Mouse (Mus musculus) heart, embryonic 10.5 days (tissue): ENCODE data around the gene Mfsd2a. TPM values are rescaled to one million over a fixed set of nuclear protein-coding genes. Genes with fewer than 3 reads are reported as not detected.

Source experiments
- DNase-seq: peaks from one replicate; pipeline ENCODE4 v3.0.0-alpha.2; 2017; ENCODE audit warnings: low spot score
- H3K27ac ChIP-seq: fragments of 300-500 bp; sonication (generic); 2 replicates; pipeline ENCODE4 v1.5.1; 2016; ENCODE audit warnings: mild to moderate bottlenecking
- H3K27me3 ChIP-seq: fragments of 300-500 bp; sonication (generic); 2 replicates; pipeline ENCODE4 v1.6.1; 2016; ENCODE audit warnings: mild to moderate bottlenecking; ENCODE audit not compliant: poor library complexity, insufficient read depth, severe bottlenecking
- H3K36me3 ChIP-seq: fragments of 300-500 bp; sonication (generic); 2 replicates; pipeline ENCODE4 v1.6.1; 2016; ENCODE audit warnings: mild to moderate bottlenecking, moderate library complexity
- H3K4me1 ChIP-seq: fragments of 300-500 bp; sonication (generic); 2 replicates; pipeline ENCODE4 v1.6.1; 2016; ENCODE audit warnings: mild to moderate bottlenecking
- H3K4me3 ChIP-seq: fragments of 300-500 bp; sonication (generic); 2 replicates; pipeline ENCODE4 v1.5.1; 2016; ENCODE audit warnings: mild to moderate bottlenecking, moderate library complexity
- H3K9me3 ChIP-seq: fragments of 300-500 bp; sonication (generic); 2 replicates; pipeline ENCODE4 v1.6.1; 2016; ENCODE audit warnings: mild to moderate bottlenecking, moderate library complexity
- WGBS: fragments of 180-500 bp; shearing (Covaris S2); methylation state at CpG from one replicate; pipeline ENCODE4 v1.1.7; 2016; 5-methylcytosine and 5-hydroxymethylcytosine counted together
- polyA plus RNA-seq: library from polyadenylated mRNA; unstranded; fragments of >200 nt; fragmentation: Nextera tagmentation; extraction: Ambion mirVana; gene quantifications from 2 replicates; pipeline ENCODE4 v1.2.1, GENCODE M21; 2016

The Mfsd2a gene
- polyA plus RNA-seq, 1 experiment from 2014 or later, result 2.0 TPM

DNA sequence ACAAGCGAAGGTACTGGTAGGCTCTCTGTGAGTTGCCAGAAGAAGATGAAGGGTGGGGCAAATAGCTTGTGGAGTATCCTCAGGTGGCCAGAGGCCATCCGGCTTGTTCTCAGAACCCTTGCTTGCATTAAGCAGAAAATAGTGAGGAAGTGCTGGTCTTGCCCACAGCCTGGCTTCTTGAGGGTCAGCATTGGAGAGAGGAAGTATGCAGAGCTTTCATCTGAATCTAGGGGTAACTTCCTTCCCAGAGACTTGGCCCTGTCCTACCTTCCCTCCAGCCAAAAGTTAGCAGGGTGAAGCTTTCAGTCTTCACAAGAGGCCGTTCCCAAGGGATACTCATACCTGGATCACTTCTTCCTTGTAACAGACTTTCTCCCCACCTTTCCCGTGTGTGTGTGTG lies 10.7 kb upstream of the Mfsd2a start:
- peaks cover 10% of the 10 kb centered on the region; the same call in 1 of the 2 replicates for H3K27me3 ChIP-seq
- H3K36me3 ChIP-seq, result no peaks in the 10 kb centered on the region
- DNase-seq, result no peak
- no peak overlapping the region for H3K27ac ChIP-seq
- H3K4me1 ChIP-seq, result no peaks in the 10 kb centered on the region
- 74% methylated on average over 4 of the region's 4 CpGs for WGBS
- H3K4me3 ChIP-seq, result no peak overlapping the region
- no peaks in the 10 kb centered on the region for H3K9me3 ChIP-seq

DNA sequence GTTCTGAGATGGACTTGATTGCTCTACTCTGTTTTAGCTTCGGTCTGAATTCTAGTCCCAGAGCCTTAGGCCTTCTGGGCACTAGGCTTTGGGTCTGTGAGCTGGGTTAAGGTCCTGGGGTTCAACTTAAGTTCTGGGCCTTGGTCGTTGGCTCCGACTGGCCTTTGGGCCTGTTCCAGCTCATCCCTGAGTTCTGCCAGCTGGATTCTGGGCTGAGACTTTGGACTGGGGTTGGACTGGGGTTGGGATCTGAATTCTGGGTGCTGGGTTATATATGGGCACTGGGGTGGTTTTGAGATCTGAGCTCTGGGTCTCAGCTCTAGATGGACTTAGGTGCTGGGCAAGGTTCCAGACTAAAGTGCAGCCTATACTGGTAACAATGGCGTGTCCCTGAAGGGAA lies 10.2 kb upstream of the Mfsd2a start:
- H3K9me3 ChIP-seq, result no peaks in the 10 kb centered on the region
- H3K27me3 ChIP-seq, result peaks cover 14% of the 10 kb centered on the region; the same call in 1 of the 2 replicates
- WGBS, result 73% methylated on average over 4 of the region's 4 CpGs
- H3K4me1 ChIP-seq, result no peaks in the 10 kb centered on the region
- H3K36me3 ChIP-seq, result no peaks in the 10 kb centered on the region
- no peak for DNase-seq
- H3K27ac ChIP-seq, result no peak overlapping the region
- H3K4me3 ChIP-seq, result no peak overlapping the region

DNA sequence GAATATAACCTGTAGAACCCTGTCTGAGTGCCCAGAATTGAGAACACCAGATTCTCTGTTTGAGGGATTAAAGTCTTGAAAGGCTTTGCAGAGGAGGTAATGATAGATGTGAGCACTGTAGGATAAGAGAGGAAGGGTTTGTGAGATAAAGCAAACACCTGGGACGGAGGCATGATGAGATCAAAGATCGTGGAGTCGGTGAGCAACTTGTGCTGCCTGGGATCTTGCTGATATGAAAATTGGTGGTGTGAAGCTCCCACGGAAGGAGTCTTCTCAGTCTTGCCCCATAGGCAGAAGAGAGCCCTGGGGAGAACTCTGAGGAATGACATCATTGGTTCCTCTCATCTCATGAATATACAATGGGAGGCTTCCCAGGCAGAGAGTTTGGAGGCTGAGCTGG lies 7.1 kb upstream of the Mfsd2a start:
- 52% methylated on average over 4 of the region's 4 CpGs for WGBS
- H3K9me3 ChIP-seq, result no peaks in the 10 kb centered on the region
- no peak for DNase-seq
- H3K27me3 ChIP-seq, result peaks cover 24% of the 10 kb centered on the region; the same call in 1 of the 2 replicates
- H3K4me1 ChIP-seq, result no peaks in the 10 kb centered on the region
- no peak overlapping the region for H3K4me3 ChIP-seq
- H3K36me3 ChIP-seq, result no peaks in the 10 kb centered on the region
- H3K27ac ChIP-seq, result no peak overlapping the region

DNA sequence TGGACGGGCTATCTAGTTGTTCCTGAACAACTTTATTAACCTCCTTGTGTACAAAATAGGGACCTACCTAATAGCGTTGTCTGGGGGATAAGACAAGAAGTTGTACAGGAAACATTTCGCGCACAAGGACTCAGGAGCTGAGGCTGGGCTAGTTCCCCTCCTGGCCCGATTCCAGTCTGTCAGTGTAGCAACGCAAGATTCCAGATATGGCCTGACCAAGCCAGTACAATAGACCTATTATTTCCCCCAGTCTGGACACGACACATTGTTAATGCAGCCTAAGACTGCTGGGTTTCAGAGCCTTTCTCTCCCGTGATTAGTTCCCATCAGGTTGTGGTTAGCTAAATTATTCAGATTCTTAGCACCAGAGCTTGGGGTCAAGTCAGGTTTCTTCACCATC lies 1.8 kb upstream of the Mfsd2a start:
- no peak overlapping the region for H3K4me3 ChIP-seq
- no peak overlapping the region for H3K27ac ChIP-seq
- H3K9me3 ChIP-seq, result no peaks in the 10 kb centered on the region
- no peak for DNase-seq
- H3K36me3 ChIP-seq, result no peaks in the 10 kb centered on the region
- H3K27me3 ChIP-seq, result peaks cover 71% of the 10 kb centered on the region
- 55% methylated on average over 8 of the region's 8 CpGs for WGBS
- H3K4me1 ChIP-seq, result peaks cover 27% of the 10 kb centered on the region

DNA sequence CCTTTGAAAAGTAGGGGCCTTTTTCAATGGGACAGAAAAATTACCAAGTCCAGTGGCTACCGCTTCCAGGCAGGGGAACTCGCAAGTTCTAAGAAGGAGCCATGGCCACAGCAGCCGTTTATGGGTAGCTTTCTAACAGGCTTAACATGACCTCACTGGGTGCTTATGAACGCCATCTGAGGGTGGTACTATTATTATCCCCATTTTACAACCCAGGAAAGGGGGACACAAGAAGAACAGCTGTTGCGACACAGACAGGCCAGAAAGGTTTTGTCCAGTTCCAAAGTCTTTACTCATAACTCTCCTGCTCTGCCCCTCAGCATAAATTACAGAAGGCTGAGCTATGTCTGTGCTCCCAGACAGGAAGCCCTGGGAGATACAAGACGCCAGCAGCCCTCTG lies 601 bp upstream of the Mfsd2a start:
- no peaks in the 10 kb centered on the region for H3K36me3 ChIP-seq
- no peaks in the 10 kb centered on the region for H3K9me3 ChIP-seq
- H3K4me1 ChIP-seq, result peaks cover 27% of the 10 kb centered on the region
- no peak for DNase-seq
- peaks cover 79% of the 10 kb centered on the region for H3K27me3 ChIP-seq
- peak overlapping the region; percentile 68; the same call in 1 of the 2 replicates for H3K4me3 ChIP-seq
- WGBS, result 24% methylated on average over 6 of the region's 6 CpGs
- no peak overlapping the region for H3K27ac ChIP-seq

DNA sequence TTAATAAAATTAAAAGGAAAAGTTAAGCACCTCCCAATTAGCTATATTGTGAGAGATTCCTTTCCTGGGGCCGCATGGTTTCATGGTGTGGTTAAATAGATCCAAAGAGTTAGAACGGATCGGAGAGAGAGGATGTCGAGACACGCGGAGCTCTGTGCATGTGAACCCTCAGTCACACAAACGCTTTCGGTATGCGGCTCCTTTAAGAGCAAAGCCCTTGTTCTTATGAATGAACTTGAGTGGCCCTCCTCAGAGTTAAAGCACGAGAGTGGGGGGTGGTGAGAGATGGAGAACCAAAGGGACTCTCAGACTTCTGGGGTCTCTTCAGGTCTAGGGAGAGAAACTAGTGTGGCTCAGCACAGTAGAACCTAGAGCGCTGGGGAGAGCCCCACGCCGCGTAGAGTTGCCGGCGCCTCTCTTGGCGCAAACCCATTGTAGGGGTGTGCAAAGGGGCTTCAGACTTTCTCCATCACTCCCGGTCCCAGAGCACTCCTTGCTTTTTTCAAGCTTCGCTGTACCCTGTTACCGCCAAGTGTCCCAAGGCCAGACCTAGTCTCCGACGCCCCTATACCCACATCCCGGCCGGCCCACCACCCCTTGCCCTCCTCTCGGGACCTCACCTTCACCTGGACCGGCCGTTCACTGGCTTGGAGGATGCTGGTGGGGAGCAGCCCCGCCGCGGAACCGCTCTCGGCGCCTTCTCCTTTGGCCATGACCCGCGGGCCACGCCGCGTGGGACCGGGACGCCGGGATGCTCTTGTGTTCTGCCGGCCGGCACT lies 478 bp downstream of the Mfsd2a start:
- Histone ChIP-seq H3K36me3 (no peaks in the 10 kb centered on the region), H3K27me3 (peaks cover 78% of the 10 kb centered on the region), H3K4me1 (peaks cover 32% of the 10 kb centered on the region), H3K9me3 (no peaks in the 10 kb centered on the region), H3K4me3 (peak overlapping the region; percentile 68), H3K27ac (peak overlapping the region; percentile 72)
- WGBS, result under 1% methylated on average over 43 of the region's 43 CpGs
- DNase-seq, result no peak

DNA sequence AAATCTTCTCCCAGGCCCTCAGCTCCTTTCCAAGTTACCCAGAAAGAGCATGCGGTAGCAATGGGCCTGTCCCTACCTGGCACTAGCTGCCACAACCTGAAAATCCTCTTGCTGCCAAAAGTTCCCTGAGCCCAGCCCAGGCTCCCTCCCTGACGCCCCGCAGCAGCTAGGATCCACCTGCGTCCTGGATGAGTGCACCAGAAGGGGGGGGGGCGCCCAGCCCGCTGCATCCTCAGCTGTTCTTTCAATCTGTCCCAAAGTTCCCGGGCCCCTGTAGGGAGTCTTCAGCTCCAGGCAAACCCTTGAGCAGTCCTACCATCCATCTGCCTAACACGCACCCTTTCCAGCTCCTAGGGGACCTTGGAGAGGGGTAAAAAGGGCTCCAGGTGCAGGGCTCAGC lies 1.2 kb downstream of the Mfsd2a start:
- 11% methylated on average over 8 of the region's 8 CpGs for WGBS
- Histone ChIP-seq H3K27me3 (peaks cover 78% of the 10 kb centered on the region), H3K36me3 (no peaks in the 10 kb centered on the region), H3K27ac (no peak overlapping the region), H3K9me3 (no peaks in the 10 kb centered on the region), H3K4me3 (peak overlapping the region; percentile 68), H3K4me1 (peaks cover 39% of the 10 kb centered on the region)
- DNase-seq, result no peak

DNA sequence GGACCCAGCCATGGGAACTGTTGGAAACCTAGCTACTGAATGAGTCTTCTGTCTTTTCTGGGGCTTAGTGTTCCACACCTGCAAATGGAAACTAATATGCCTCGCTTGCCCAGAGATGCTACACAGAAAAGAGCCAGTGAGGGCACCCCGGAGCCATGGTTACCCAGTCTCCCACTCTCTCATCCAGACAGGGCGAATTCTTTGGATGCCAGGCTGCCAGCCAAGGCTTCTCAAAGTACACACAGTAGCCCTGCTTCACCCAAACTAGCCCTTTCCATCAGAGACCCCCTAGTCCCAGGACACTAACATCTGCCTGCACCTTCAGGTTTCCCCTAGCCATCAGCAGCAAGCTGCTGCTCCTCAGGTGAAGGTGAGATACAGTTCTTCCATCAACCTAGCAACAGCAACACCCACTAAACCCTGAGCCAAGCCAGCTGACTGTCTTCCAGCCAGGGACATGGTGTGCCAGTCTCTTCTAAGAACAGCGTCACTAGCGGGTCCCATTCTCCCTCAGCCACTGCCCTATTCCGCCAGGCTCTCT lies 2.4 kb downstream of the Mfsd2a start:
- Histone ChIP-seq H3K27me3 (peaks cover 72% of the 10 kb centered on the region), H3K4me3 (no peak overlapping the region), H3K9me3 (no peaks in the 10 kb centered on the region), H3K4me1 (peaks cover 40% of the 10 kb centered on the region), H3K36me3 (no peaks in the 10 kb centered on the region), H3K27ac (no peak overlapping the region)
- DNase-seq, result no peak
- 81% methylated on average over 6 of the region's 6 CpGs for WGBS

DNA sequence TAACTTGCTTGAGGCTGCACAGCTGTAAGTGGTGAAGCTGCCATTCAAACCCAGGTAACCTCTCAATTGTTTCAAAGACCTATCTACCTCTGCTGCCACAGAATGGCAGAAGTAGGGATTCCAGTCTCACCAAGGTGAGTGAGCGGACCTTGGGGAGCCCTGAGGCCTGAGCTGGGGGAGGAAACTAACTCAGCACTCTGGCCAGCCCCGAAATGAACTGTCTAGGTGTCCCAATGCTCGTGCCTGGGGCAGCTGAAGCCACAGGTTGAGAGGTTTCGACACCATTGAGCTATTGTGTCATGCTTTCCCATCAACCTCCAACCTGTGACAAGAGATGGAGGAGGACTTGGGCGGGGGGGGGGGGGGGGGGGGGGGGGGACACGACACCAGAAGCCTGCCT lies 4.7 kb downstream of the Mfsd2a start:
- DNase-seq, result no peak
- H3K27ac ChIP-seq, result no peak overlapping the region
- no peak overlapping the region for H3K4me3 ChIP-seq
- WGBS, result 90% methylated on average over 4 of the region's 6 CpGs
- no peaks in the 10 kb centered on the region for H3K9me3 ChIP-seq
- H3K4me1 ChIP-seq, result peaks cover 26% of the 10 kb centered on the region
- H3K27me3 ChIP-seq, result peaks cover 58% of the 10 kb centered on the region
- H3K36me3 ChIP-seq, result no peaks in the 10 kb centered on the region

DNA sequence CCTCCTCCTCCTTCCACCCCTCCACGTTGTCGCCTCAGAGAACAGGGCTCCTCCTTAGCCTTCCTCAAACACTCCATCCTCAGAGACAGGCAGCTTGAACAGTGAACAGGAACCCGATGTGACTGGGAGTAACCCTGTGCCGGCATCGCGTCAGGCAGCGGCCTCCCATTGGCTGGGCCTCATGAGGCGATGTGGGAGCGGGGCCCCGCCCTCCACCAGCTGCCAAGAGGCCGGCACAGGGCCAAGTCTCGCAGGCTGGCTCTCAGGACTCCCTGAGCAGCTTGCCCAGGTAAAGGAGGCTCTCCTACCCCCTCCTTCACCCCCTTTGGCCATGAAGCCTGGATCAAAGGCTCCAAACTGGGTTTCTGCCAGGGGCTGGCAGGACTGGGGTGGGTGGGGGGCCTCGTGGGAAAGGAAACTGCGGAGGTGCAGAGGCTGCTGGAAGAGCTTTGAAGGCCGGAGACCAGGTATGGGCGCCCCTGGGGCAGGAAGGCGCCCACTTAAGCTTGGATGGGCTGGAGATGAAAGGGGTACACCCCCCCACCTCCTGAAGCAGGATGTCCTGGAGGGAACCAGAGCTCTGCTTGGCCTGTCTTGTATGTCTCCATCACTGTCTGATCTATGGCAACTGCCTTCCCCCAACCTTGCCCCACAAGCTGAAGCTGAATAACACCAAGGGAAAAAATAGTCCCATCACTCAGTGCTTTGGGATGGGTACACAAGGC lies 5.4 kb downstream of the Mfsd2a start:
- H3K9me3 ChIP-seq, result no peaks in the 10 kb centered on the region
- 9% methylated on average over 17 of the region's 17 CpGs for WGBS
- H3K4me1 ChIP-seq, result peaks cover 18% of the 10 kb centered on the region
- peak; percentile 93 for DNase-seq
- H3K27ac ChIP-seq, result peak overlapping the region; percentile 86
- no peaks in the 10 kb centered on the region for H3K36me3 ChIP-seq
- H3K27me3 ChIP-seq, result peaks cover 55% of the 10 kb centered on the region
- peak overlapping the region; percentile 49 for H3K4me3 ChIP-seq

DNA sequence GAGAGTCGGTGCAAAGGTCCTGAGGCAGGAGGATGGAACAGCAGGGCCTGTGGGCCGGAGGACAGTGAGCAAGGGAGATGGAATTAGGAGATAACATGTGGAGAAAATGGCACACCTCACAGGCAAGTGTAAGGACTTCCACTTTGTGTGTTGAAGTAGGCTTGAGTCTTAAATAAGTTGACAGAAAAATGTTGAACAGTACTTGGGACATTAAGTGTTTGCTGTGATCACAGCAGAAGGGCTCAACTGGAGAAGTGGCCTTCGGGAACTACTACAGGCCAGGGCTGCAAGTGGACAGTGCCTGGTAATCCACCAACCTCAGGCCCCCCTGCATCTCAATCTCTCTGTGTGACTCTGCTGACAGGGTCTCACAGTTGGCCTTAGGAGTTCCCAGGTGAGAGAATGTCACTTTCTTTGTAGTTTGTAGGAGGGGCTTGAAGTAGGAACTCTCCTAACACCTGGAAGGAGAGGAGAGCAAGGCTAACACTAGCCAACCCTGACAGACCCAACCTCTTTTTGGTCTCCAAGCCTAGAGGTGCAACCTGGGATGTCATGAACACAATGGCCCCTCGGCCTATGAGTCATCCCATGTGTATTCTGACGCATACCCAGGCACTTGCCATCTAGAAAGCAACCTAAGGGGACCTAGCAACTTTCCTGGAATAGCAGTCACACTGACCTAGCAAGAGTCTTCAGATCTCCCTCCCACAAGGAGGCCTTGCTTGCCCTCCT lies 6.1 kb downstream of the Mfsd2a start:
- 60% methylated on average over 5 of the region's 5 CpGs for WGBS
- H3K4me3 ChIP-seq, result peak overlapping the region; percentile 49
- no peak for DNase-seq
- peaks cover 57% of the 10 kb centered on the region for H3K27me3 ChIP-seq
- H3K36me3 ChIP-seq, result no peaks in the 10 kb centered on the region
- peaks cover 14% of the 10 kb centered on the region for H3K4me1 ChIP-seq
- peak overlapping the region; percentile 86 for H3K27ac ChIP-seq
- H3K9me3 ChIP-seq, result no peaks in the 10 kb centered on the region

DNA sequence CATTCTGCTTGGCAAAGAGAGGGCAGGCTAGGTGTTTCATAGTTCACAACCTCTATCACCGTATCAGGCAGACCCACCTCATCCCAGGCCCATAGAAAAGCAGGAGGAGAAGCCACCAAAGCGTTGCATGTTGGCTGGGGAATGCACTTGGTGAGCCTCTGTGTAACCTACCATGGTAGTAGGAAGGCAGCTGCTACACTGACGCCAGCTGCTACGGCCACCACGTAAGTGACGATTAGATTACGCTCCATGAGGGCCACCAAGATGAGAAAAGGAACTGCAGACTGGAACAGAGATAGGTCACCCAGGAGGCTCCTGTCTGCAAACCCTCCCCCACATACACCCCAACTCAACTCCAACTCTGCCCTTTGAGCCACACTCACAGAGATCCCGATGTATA lies 11.9 kb downstream of the Mfsd2a start:
- WGBS, result 76% methylated on average over 8 of the region's 8 CpGs
- no peak overlapping the region for H3K27ac ChIP-seq
- DNase-seq, result no peak
- no peaks in the 10 kb centered on the region for H3K4me1 ChIP-seq
- peaks cover 18% of the 10 kb centered on the region for H3K27me3 ChIP-seq
- H3K36me3 ChIP-seq, result no peaks in the 10 kb centered on the region
- H3K9me3 ChIP-seq, result no peaks in the 10 kb centered on the region
- H3K4me3 ChIP-seq, result no peak overlapping the region

DNA sequence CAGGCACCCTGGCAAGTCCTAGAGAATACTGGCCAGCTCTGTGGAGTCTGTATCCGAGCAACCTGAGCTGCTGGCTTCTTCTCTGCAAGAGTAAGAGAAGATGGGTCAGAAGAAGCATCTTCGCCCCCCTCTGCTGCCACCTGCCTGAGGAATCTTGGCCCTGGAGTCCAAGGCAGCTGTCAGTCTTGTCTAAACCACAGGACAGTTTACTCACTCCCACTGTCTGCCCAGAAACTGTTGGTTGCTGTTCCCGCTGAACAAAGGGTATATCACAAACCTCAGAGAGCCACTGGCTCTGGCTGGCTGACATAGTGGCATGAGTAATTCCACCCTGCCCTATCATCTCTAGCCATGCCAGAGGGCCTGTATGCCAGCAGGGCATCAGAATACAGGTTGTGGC lies 13.8 kb downstream of the Mfsd2a start:
- Histone ChIP-seq H3K27me3 (peaks cover 18% of the 10 kb centered on the region), H3K36me3 (no peaks in the 10 kb centered on the region)
- WGBS, result 76% methylated on average over 3 of the region's 3 CpGs

More for the DNA sequence above, 13.8 kb downstream of the Mfsd2a start:
- H3K4me1 ChIP-seq, result no peaks in the 10 kb centered on the region
- no peak overlapping the region for H3K27ac ChIP-seq
- no peak overlapping the region for H3K4me3 ChIP-seq
- no peak for DNase-seq
- H3K9me3 ChIP-seq, result no peaks in the 10 kb centered on the region
